Mouse (Mus musculus) cerebellum, adult 9-11 months (tissue): Measurements from ENCODE around the gene 0610010F05Rik.

ENCODE experiments used
- DNase-seq: peaks from one replicate; pipeline ENCODE4 v3.0.0; 2022

0610010F05Rik gene

DNA sequence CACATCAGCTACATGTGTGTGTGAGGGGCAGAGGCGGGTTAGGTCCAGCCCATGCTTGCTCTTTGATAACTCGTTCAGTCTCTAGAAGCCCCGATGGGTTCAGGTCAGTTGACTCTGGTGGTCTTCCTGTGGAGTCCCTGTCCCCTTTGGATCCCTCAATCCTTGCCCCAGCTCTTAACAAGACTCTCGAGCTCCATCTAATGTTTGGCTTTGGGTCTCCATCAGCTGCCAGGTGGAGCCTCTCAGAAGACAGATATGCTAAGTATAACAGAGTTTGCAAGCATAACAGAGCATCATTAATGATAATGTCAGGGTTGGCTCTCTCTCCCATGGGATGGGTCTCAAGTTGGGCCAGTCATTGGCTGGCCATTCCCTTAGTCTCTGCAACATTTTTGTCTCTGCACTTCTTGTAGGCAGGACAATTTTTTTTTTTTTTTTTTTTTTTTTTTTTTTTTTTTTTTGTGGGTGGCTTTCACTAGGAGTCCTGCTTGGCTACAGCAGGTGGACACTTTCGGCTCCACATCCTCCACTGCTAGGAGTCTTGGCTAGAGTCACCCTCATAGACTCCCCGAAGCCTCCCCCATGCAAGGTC is 76.3 kb downstream of the 0610010F05Rik start:
- DNase-seq: no peak

DNA sequence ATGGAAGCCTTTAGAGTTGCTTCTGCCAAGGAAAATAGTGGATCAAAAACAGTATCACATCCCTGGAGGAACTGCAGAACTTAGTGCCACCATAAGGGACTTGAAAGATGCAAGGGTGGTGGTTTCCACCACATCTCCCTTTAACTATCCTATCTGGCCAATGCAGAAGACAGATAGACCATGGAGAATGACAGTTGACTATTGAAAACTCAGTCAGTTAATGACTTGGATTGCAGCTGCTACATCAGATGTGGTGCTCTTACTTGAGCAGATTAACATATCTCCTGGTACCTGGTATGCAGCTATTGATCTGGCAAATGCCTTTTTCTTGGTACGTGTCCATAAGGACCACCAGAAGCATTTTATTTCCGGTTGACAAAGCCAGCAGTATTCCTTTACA is 96.0 kb downstream of the 0610010F05Rik start:
- DNase-seq: no peak

DNA sequence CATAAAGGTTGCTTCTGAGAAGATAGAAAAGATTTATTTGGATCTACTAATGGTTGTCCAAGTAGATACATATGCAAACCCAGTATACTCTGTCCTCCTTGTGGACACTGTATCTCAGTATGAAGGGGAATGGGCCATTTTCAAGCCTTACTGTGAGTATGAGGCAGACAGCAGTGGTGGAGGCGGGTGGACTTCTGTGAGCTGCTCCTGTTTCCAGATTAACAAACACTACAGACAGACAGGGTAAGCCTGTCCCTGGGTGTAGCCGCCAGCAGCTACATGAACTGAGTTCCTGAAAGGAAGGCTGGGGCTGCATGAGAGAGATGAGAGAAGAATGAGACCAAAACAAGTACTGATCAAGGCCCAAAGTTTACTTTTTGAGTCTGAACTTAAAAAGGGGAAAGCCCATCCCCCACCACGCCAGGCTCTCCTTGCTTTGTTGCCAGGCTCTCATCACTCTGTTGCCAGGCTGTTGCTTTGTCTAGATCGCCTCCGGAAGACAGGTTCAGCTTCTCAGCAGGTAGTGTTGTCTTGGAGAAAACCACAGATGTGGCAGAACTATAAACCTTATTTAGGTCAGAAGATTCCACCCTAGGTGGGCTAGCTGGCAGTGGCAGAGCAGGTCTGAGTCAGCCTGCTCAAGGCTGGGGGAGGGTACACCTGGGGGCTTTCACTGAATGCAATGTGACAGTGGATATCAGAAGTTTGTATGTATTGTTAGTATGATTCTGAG is 112.8 kb downstream of the 0610010F05Rik start, which contains the start of gene 1700093K21Rik:
Gene 1700093K21Rik (minus strand): TSS at position 683 of the 733 bp plus-strand sequence.
- DNase-seq: no peak

DNA sequence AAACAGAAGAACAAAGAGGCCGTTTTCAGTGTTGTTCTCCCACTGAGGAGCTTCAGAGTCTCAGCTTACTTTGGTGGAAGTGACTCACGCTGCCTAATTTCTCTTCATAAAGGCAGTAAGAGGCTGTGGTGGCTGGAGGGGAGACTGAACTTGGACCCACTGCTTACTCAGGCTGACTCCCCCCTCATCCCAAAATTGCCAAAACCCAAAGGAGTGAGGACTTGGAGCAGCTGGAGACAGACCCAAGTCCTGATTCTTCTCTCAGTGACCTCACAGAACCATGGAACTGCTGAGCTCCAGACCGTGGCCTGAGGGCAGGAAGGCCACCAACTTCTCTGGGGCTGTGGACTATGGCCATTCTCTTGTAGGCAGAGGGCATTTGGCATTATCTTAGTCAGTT is 114.5 kb downstream of the 0610010F05Rik start:
- DNase-seq: no peak

DNA sequence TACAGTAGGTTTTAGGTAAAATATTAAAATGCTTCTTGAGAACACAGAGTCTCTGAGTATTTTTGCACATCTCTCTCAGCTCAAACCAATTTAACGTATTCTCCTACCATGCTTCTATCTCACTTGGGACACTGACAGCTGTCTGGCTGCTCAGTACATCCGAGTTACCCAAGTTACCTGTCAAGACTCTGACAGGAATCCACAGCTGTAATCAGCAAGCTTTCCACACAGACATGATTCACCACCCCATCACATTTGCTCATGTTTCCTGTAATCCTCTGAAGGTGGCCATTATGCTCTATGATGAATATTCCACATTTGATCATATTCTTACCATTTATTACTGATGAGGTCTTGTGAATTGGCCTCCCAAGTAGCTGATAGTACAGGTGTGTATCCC is 118.1 kb downstream of the 0610010F05Rik start:
- no peak for DNase-seq
